Mouse (Mus musculus) left cerebral cortex, adult 18-20 months (tissue): ENCODE results near the gene B4galnt3. TPM values are rescaled to one million over a fixed set of nuclear protein-coding genes. Genes with fewer than 3 reads are reported as not detected.
A peak's percentile ranks its signal among the peaks of the same experiment; 100 is the strongest.

Source experiments
- DNase-seq, 2 experiments: peaks; one replicate each; pipeline ENCODE4 v3.0.0; 2021 to 2022; ENCODE audit warnings: low spot score in 2 of 2, mixed read lengths in 1 of 2
- total RNA-seq, 2 experiments: library from RNA; stranded (reverse); gene quantifications; 2 replicates each; pipeline ENCODE4 v1.2.3; 2021

The B4galnt3 gene
- total RNA-seq, 2 experiments from 2014 or later = 1.1 to 1.2 TPM

- no peak for DNase-seq
Measured at GRCm38 (mm10) chr6:120188376-120189235, 105.8 kb downstream of the B4galnt3 start.

GRCm38 (mm10) chr6:120187587-120188176, 106.7 kb downstream of the B4galnt3 start:
- no peak for DNase-seq

- DNase-seq = no peak
Measured at GRCm38 (mm10) chr6:120186594-120186993, 107.8 kb downstream of the B4galnt3 start.

- DNase-seq = no peak
Measured at GRCm38 (mm10) chr6:120185756-120186155, 108.6 kb downstream of the B4galnt3 start.

GRCm38 (mm10) chr6:120185012-120185730, 109.2 kb downstream of the B4galnt3 start:
- DNase-seq = no peak

- no peak for DNase-seq
Measured at GRCm38 (mm10) chr6:120183771-120184170, 110.6 kb downstream of the B4galnt3 start.

GRCm38 (mm10) chr6:120182160-120182559, 112.2 kb downstream of the B4galnt3 start:
- no peak for DNase-seq

GRCm38 (mm10) chr6:120180492-120180891, 113.9 kb downstream of the B4galnt3 start:
- no peak for DNase-seq

GRCm38 (mm10) chr6:120179756-120180206, 114.6 kb downstream of the B4galnt3 start:
- no peak for DNase-seq

GRCm38 (mm10) chr6:120179044-120179755, 115.2 kb downstream of the B4galnt3 start:
- no peak for DNase-seq

- DNase-seq = no peak
Measured at GRCm38 (mm10) chr6:120175650-120176049, 118.7 kb downstream of the B4galnt3 start.

GRCm38 (mm10) chr6:120174602-120175115, 119.7 kb downstream of the B4galnt3 start:
- DNase-seq = no peak

- DNase-seq = no peak
Measured at GRCm38 (mm10) chr6:120174028-120174601, 120.2 kb downstream of the B4galnt3 start.

- no peak for DNase-seq
Measured at GRCm38 (mm10) chr6:120172294-120173017, 121.9 kb downstream of the B4galnt3 start.

- DNase-seq = no peak
Measured at GRCm38 (mm10) chr6:120167574-120167973, 126.8 kb downstream of the B4galnt3 start.

GRCm38 (mm10) chr6:120164765-120165164, 129.6 kb downstream of the B4galnt3 start:
- peak; percentile 44 to 58 for DNase-seq

- no peak for DNase-seq
Measured at GRCm38 (mm10) chr6:120162928-120163327, 131.4 kb downstream of the B4galnt3 start.

GRCm38 (mm10) chr6:120159133-120159901, 135.0 kb downstream of the B4galnt3 start:
- DNase-seq = peak in 1 of 2 experiments; percentile 65

- no peak for DNase-seq
Measured at GRCm38 (mm10) chr6:120157479-120157878, 136.9 kb downstream of the B4galnt3 start.
